Mouse (Mus musculus) yolk sac, embryonic 10.5 days (tissue): Measurements from ENCODE around the gene Fabp3.

Experiments
- DNase-seq: peaks from one replicate; pipeline ENCODE4 v3.0.0-alpha.2; 2017; ENCODE audit warnings: low spot score

The Fabp3 gene

DNA sequence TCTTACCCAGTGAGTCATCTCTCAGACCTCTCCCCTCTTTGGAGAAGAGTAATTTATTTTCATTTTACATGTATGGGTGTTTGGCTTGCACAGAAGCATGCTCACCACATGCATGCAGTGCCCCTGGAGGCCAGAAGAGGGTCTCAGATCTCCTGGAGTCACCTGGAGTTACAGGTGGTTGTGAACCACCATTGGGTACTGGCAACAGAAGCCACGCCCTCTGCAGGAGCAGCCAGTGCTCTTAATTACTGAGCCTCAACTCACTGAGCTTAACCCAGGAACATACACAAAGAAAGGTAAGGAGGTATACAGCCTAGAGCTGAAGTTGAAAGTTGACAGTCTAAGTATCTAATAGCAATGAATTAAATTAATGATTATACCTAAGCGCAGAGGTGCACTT, 17.1 kb downstream of the Fabp3 start:
- no peak for DNase-seq

- no peak for DNase-seq
Measured at GRCm38 (mm10) chr4:130327366-130327765, 19.0 kb downstream of the Fabp3 start.

DNA sequence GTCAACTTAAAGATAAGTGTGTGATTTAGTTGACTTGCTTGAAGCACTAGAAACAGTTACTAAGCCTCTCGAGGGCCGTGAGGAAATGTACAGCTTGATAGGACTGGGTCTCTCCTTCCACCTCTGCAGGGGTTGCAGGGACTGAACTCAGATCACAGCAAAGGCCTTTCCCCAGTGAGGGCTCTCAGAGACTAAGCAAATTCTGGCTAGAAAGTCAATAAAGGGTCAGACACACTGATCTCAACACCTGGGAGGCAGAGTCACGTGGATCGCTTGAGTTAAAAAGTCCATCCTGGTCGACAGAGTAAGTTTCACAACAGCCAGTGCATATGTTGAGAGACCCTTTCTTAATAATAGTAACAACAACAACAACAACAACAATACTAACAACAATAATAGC, 27.5 kb downstream of the Fabp3 start:
- peak; percentile 69 for DNase-seq

- DNase-seq = peak; percentile 54
Measured at GRCm38 (mm10) chr4:130341691-130342090, 33.3 kb downstream of the Fabp3 start.

GRCm38 (mm10) chr4:130349666-130350065, 41.3 kb downstream of the Fabp3 start:
- no peak for DNase-seq

DNA sequence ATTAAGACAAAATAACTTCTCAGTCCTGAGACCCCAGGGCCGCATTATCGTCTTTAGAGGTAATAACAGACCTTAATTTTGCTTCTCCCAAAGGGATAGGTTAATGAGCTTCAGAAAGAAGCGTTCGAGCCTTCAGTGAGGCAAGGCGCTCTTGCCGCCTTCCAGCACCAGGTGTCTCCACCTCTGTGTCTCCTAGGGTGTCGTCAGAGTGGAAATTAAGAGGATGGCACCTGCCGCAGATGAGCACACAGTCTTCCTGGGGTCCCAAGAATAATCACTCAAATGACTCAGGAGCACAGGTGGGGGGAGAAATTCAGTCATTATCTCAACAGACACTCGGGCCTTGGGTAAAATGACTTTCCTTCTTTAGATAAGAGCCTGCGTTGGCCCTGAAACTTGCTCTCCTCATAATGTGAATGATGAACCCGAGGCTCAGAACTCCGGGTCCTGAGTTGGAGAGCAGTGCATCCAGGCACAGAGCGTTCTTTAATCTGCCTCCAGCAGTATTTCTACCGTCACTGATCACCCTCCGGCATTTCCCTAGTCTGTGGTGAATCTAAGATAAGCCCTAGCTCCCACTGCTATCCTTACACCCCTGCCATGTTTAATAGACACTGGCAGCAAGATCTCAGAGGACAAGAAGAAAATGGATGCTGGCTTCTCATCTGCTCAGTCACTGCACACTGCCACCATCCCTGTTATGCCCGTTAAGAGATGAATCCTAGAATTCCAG, 42.5 kb downstream of the Fabp3 start:
- no peak for DNase-seq

DNA sequence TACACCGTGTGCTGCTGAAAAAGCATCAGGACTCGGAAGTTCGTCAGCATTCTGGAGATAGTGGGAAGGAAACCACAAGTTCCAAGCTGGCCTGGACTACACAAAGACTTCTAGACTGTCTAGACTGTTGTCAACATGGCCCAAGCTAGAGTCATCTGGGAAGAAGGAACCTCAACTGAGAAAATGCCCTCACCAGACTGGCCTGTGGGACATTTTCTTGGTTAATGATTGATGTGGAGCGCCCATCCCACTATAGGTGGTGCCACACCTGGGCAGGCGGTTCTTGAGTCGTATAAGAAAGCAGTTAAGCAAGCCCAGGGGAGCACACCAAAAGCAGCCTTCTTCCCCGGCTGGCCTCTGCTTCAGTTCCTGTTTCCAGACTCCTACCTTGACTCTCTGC, 44.2 kb downstream of the Fabp3 start:
- no peak for DNase-seq

GRCm38 (mm10) chr4:130357946-130358345, 49.6 kb downstream of the Fabp3 start:
- DNase-seq = no peak

- DNase-seq = peak; percentile 99
Measured at GRCm38 (mm10) chr4:130359486-130360237, 51.3 kb downstream of the Fabp3 start, which contains the start of the genes Zcchc17 and Snrnp40. TSS of gene Zcchc17 (minus strand) at chr4:130359943. TSS of gene Snrnp40 (plus strand) at chr4:130360132.

GRCm38 (mm10) chr4:130360238-130360590, 51.8 kb downstream of the Fabp3 start:
- DNase-seq = no peak
